Mouse (Mus musculus) A20 (cell line): ENCODE data around the gene Chchd1.

ENCODE experiments used
- DNase-seq: peaks from one replicate; pipeline ENCODE4 v3.0.0-alpha.2; 2011; ENCODE audit warnings: low read depth, low spot score

The Chchd1 gene

GRCm38 (mm10) chr14:20724043-20724442 lies 21.2 kb downstream of the Chchd1 start:
- peak; percentile 43 for DNase-seq

- DNase-seq, result no peak
These were observed 23.0 kb downstream of the Chchd1 start for GRCm38 (mm10) chr14:20725660-20726339.

- DNase-seq, result no peak
These were observed 27.1 kb downstream of the Chchd1 start for GRCm38 (mm10) chr14:20729871-20730270.

- no peak for DNase-seq
These were observed 28.2 kb downstream of the Chchd1 start for GRCm38 (mm10) chr14:20730853-20731602.

- DNase-seq, result peak; percentile 37
These were observed 30.5 kb downstream of the Chchd1 start for GRCm38 (mm10) chr14:20733041-20733951.

GRCm38 (mm10) chr14:20733952-20734774 lies 31.4 kb downstream of the Chchd1 start, which contains the start of gene Ndst2:
Gene Ndst2 (minus strand): TSS chr14:20734562.
- peak; percentile 96 for DNase-seq

- no peak for DNase-seq
These were observed 32.2 kb downstream of the Chchd1 start for GRCm38 (mm10) chr14:20735052-20735451.

GRCm38 (mm10) chr14:20735892-20736390 lies 33.1 kb downstream of the Chchd1 start:
- DNase-seq, result no peak

GRCm38 (mm10) chr14:20737306-20737705 lies 34.5 kb downstream of the Chchd1 start:
- peak; percentile 51 for DNase-seq

- no peak for DNase-seq
These were observed 35.7 kb downstream of the Chchd1 start for GRCm38 (mm10) chr14:20738511-20738910.

- no peak for DNase-seq
These were observed 38.5 kb downstream of the Chchd1 start for GRCm38 (mm10) chr14:20741301-20741700.

- DNase-seq, result no peak
These were observed 40.8 kb downstream of the Chchd1 start for GRCm38 (mm10) chr14:20743614-20744013.

GRCm38 (mm10) chr14:20746935-20747334 lies 44.1 kb downstream of the Chchd1 start:
- no peak for DNase-seq

GRCm38 (mm10) chr14:20748388-20748787 lies 45.6 kb downstream of the Chchd1 start:
- no peak for DNase-seq

- no peak for DNase-seq
These were observed 46.8 kb downstream of the Chchd1 start for GRCm38 (mm10) chr14:20749494-20750051.

- no peak for DNase-seq
These were observed 47.7 kb downstream of the Chchd1 start for GRCm38 (mm10) chr14:20750503-20750902.

GRCm38 (mm10) chr14:20753792-20754191 lies 51.0 kb downstream of the Chchd1 start:
- DNase-seq, result no peak
